Mouse (Mus musculus) embryonic fibroblast, embryonic 13.5 days (primary cell): ENCODE data around the gene Ext2.

ENCODE experiments used
- CTCF ChIP-seq: IDR thresholded peaks from 2 replicates; pipeline ENCODE4 v1.5.1; 2011; ENCODE audit warnings: mild to moderate bottlenecking, control low read depth, low read length, moderate library complexity, borderline replicate concordance; ENCODE audit not compliant: insufficient read depth
- POLR2A ChIP-seq: IDR thresholded peaks from 2 replicates; pipeline ENCODE4 v1.6.1; 2011; ENCODE audit warnings: low read depth, mild to moderate bottlenecking, control low read depth, low read length, moderate library complexity

- no peak for TF ChIP-seq POLR2A
- TF ChIP-seq CTCF, result no peak
Observed at GRCm38 (mm10) chr2:93835596-93835995, 13.2 kb upstream of the Ext2 start.
